Mouse (Mus musculus): ENCODE results near the gene Ola1. TPM values are rescaled to one million over a fixed set of nuclear protein-coding genes. Genes with fewer than 3 reads are reported as not detected.

The Ola1 gene
- polyA plus RNA-seq, 1 experiment from 2014 or later, result 64.1 TPM

DNA sequence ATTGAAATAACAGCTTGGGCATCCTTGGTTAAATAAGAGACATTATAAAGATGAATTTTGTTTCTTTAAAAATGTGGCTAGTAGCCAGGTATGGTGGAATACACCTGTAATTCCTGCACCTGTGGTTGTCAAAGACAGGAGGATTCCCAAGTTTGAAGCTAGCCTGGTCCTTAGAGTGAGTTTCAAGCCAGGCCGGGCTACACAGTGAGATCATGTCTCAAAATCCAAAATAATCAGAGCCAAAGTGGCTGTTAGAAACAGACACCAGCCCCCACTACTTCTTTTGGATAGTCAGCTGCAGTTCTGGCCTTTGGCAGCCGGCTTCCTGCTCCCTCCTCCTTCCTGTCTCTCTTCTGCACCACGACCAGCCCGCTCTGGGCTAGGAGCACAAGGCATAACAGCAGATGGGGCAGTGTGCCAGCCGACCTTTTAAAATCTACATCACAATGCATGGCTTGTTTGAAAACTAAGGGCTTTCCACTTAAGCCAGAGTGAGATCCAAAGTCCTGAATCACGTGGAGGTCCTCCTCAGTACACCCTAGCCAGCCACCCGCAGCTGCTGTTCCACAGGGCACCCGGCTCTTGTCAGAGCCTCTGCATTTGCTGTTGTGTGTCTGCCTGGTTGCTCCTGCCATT lies 132.9 kb downstream of the Ola1 start:
- no peaks in the 10 kb centered on the region for H3K36me3 ChIP-seq
- H3K9me3 ChIP-seq, result no peaks in the 10 kb centered on the region
- peak overlapping the region; percentile 26 for H3K27ac ChIP-seq (replicated peaks)
- 21% methylated on average over 8 of the region's 8 CpGs for WGBS
- H3K27me3 ChIP-seq (replicated peaks), result no peaks in the 10 kb centered on the region
- H3K4me3 ChIP-seq, result no peak overlapping the region
- H3K4me1 ChIP-seq, result peaks cover 38% of the 10 kb centered on the region
- peak overlapping the region; percentile 3; the same call in 1 of the 2 replicates for H3K9ac ChIP-seq
- ATAC-seq (ENCODE audit: extremely low read depth, insufficient number of reproducible peaks, low FRiP score, low TSS enrichment), result 0 out of 2 replicates have a peak, but pooled peaks have one; percentile 25
- peak overlapping the region; percentile 23 for H3K4me2 ChIP-seq

DNA sequence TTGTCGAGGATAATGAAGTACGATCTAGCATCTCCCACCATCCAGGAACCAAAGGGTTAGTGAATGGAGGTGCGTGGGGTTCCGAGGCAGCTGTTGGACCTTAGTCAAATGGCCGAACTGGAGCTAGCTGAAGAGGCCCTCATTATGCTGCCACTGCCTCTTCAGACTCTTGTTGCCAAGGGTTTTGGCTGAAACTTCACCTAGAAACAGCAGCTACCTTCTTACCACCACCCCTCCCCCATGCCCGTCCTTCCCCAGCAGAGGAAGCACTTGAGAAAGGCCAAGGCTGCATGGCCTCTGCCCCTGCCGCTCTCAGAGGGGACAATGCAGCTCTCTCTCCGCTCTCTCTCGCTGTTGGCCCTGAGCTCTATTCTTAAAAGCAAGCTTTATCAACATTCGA lies 136.2 kb downstream of the Ola1 start:
- H3K9me3 ChIP-seq, result no peaks in the 10 kb centered on the region
- no peak overlapping the region for H3K9ac ChIP-seq
- no peaks in the 10 kb centered on the region for H3K27me3 ChIP-seq (replicated peaks)
- no peak overlapping the region for H3K4me2 ChIP-seq
- 77% methylated on average over 10 of the region's 10 CpGs for WGBS
- no peak for ATAC-seq (ENCODE audit: extremely low read depth, insufficient number of reproducible peaks, low FRiP score, low TSS enrichment)
- no peak overlapping the region for H3K4me3 ChIP-seq
- no peaks in the 10 kb centered on the region for H3K36me3 ChIP-seq
- no peak overlapping the region for H3K27ac ChIP-seq (replicated peaks)
- H3K4me1 ChIP-seq, result peaks cover 19% of the 10 kb centered on the region

DNA sequence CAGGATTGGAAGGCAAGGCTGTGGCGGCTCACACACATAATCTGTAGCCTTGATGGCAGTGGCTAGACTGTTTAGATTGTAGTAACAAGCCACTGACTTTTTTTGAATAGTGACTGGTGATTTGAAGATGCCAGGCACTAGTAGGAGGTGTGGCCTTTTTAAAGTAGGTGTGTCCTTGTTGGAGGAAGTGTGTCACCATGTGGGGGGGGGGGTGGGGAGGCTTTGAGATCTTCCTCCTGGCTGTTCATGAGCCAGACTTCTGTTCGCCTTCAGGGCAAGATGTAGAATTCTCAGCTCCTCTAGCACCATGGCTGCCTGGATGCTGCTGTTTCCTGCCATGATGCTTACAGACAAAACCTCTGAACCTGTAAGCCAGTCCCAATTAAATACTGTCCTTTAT lies 136.9 kb downstream of the Ola1 start:
- no peak overlapping the region for H3K27ac ChIP-seq (replicated peaks)
- H3K36me3 ChIP-seq, result no peaks in the 10 kb centered on the region
- peaks cover 19% of the 10 kb centered on the region for H3K4me1 ChIP-seq
- H3K4me2 ChIP-seq, result no peak overlapping the region
- WGBS, result 54% methylated on average over 2 of the region's 2 CpGs
- H3K27me3 ChIP-seq (replicated peaks), result no peaks in the 10 kb centered on the region
- no peak overlapping the region for H3K4me3 ChIP-seq
- H3K9ac ChIP-seq, result no peak overlapping the region
- no peak for ATAC-seq (ENCODE audit: extremely low read depth, insufficient number of reproducible peaks, low FRiP score, low TSS enrichment)
- H3K9me3 ChIP-seq, result no peaks in the 10 kb centered on the region

DNA sequence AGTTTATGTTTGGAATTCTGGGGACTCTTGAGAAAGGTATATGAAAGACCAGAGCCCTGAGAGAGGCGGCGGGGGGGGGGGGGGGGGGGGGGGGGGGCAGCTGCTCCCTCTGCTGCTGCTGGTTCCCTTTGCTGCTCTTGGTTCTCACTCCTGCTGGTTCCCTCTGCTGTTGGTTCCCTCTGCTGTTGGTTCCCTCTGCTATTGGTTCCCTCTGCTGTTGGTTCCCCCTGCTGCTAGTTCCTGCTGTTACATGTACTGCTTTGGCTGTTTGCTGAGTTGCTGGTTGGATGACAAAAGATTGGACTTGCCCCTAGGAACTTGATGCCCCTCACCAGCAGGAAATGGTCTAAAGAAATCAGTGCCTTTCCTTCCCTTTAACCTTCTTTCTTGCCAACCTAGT lies 138.6 kb downstream of the Ola1 start:
- no peak overlapping the region for H3K27ac ChIP-seq (replicated peaks)

DNA sequence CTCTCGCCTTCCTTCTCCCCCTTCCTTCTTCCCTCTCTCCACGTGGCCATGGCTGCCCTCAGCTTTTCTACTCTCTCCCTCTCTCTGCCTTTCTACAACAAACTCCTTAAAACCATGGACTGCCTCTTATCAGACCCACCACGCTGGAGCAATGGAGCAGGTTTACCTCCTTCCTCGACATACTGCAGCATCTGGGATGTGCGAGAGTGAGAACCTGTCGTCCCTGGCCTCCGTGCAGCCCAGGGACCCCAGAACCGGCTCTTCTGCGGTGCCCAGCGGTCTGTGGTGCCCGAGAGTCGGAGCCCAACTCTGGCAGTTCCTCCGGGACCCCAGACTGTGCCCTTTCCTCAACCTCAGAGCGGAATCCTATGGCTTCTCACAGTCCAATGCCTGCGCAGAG lies 139.4 kb downstream of the Ola1 start:
- no peak overlapping the region for H3K4me3 ChIP-seq

More for the DNA sequence above, 138.6 kb downstream of the Ola1 start:
- peaks cover 3% of the 10 kb centered on the region; the same call in 1 of the 2 replicates for H3K9me3 ChIP-seq
- no peaks in the 10 kb centered on the region for H3K27me3 ChIP-seq (replicated peaks)
- no peak overlapping the region for H3K9ac ChIP-seq
- H3K36me3 ChIP-seq, result no peaks in the 10 kb centered on the region
- ATAC-seq (ENCODE audit: extremely low read depth, insufficient number of reproducible peaks, low FRiP score, low TSS enrichment), result no peak
- no peak overlapping the region for H3K4me2 ChIP-seq
- WGBS, result no CpG with 5 or more reads among the region's 2 CpGs
- peaks cover 5% of the 10 kb centered on the region for H3K4me1 ChIP-seq
- no peak overlapping the region for H3K4me3 ChIP-seq

DNA sequence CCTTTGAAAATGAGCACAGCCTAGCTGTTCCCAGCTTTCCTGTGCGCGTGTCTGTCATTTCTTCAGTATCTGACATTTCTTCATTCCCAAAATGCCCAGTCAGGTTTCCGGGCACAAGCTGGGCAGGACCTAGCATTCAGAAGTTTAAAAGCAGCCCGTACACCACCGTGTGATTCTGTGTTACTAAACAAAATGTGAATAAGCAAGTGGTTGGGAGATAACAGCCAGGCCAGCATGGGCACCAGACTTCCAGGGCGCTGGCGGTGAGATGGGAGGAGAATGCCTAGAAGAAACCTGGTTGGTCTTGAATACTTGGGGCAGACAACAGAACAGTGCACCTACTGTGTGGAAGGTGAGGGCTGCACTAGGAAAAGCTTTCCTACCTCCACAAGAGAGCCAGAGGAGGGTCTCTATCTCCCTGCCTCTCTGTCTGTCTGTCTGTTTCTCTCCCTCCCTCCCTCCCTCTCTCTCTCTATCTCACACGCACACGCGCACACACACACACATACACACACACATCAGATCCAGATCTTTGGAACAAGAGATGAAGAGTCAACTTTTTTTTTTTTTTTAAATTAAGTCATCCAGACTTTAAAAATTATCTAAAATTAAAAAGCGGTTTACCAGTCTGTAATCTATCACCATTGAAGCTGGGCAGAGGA lies 144.8 kb downstream of the Ola1 start:
- Histone ChIP-seq H3K4me1 (peaks cover 5% of the 10 kb centered on the region; the same call in 1 of the 2 replicates), H3K9me3 (peaks cover 3% of the 10 kb centered on the region; the same call in 1 of the 2 replicates), H3K4me3 (no peak overlapping the region), H3K4me2 (no peak overlapping the region), H3K36me3 (no peaks in the 10 kb centered on the region), H3K27me3 (replicated peaks) (no peaks in the 10 kb centered on the region), H3K9ac (no peak overlapping the region), H3K27ac (replicated peaks) (no peak overlapping the region)
- no peak for ATAC-seq (ENCODE audit: extremely low read depth, insufficient number of reproducible peaks, low FRiP score, low TSS enrichment)
- 79% methylated on average over 10 of the region's 11 CpGs for WGBS

More for the DNA sequence above, 139.4 kb downstream of the Ola1 start:
- no peak overlapping the region for H3K9ac ChIP-seq
- H3K9me3 ChIP-seq, result peaks cover 3% of the 10 kb centered on the region; the same call in 1 of the 2 replicates
- no peaks in the 10 kb centered on the region for H3K36me3 ChIP-seq
- H3K27me3 ChIP-seq (replicated peaks), result no peaks in the 10 kb centered on the region
- no peak for ATAC-seq (ENCODE audit: extremely low read depth, insufficient number of reproducible peaks, low FRiP score, low TSS enrichment)
- peaks cover 3% of the 10 kb centered on the region; the same call in 1 of the 2 replicates for H3K4me1 ChIP-seq
- no peak overlapping the region for H3K27ac ChIP-seq (replicated peaks)
- WGBS, result 59% methylated on average over 15 of the region's 15 CpGs
- H3K4me2 ChIP-seq, result no peak overlapping the region

DNA sequence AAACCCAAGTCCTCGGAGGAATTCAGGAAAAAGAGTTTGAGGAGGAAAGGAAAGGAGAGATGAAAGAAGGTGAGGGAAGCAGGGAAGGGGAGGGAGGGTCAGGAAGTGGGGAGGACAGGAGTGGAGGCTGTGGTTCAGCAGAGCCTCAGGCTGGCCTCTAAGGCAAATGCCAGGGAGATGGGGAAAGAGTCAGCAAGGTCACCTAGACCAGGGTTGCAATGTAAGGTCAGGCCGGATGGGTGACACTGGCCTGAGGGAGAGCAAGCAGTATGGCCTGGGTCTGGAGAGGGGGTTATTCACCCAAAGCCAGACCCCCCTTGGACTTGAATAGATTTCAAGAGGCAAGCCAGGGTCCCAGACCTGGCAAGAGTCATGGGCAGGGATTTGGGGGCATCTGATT lies 147.5 kb downstream of the Ola1 start:
- H3K9me3 ChIP-seq, result peaks cover under 1% of the 10 kb centered on the region; the same call in 1 of the 2 replicates

DNA sequence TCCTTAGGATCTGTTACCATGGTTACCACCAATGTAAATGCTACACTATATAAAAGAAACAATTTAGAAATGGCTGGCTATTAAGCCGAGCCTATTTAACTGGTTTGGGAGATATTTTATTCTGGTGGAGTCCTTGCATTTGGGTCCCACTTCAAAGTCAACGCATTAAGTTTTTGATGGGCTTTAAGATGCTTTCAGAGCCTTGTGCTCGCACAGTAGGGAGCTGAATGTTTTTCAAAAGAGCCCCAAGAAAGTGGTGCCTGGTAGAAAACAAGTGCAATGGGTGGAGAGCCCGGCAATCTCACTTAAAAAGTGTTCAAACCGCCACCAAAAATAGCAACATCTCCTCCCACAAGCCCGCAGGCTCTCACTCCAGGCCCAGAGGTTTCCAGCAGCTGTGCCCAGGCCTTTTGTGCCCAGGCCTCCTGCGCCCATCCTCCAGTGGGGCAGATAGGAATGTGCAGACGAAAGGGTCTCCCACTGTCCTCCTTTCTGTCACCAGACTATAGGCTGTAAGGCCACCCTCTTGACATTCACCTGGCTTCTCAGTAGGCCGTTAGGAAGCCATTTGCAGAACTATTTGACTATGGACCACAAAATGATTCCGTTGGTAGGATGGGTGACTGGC lies 148.2 kb downstream of the Ola1 start:
- Histone ChIP-seq H3K27ac (replicated peaks) (no peak overlapping the region), H3K4me2 (no peak overlapping the region), H3K36me3 (no peaks in the 10 kb centered on the region), H3K27me3 (replicated peaks) (peaks cover 7% of the 10 kb centered on the region), H3K9ac (no peak overlapping the region), H3K4me1 (peaks cover 16% of the 10 kb centered on the region), H3K9me3 (no peaks in the 10 kb centered on the region), H3K4me3 (no peak overlapping the region)
- no peak for ATAC-seq (ENCODE audit: extremely low read depth, insufficient number of reproducible peaks, low FRiP score, low TSS enrichment)
- WGBS, result 53% methylated on average over 10 of the region's 10 CpGs

More for the DNA sequence above, 147.5 kb downstream of the Ola1 start:
- no peak overlapping the region for H3K4me2 ChIP-seq
- H3K9ac ChIP-seq, result no peak overlapping the region
- H3K36me3 ChIP-seq, result no peaks in the 10 kb centered on the region
- no peak overlapping the region for H3K27ac ChIP-seq (replicated peaks)
- ATAC-seq (ENCODE audit: extremely low read depth, insufficient number of reproducible peaks, low FRiP score, low TSS enrichment), result no peak
- peaks cover 15% of the 10 kb centered on the region for H3K4me1 ChIP-seq
- H3K4me3 ChIP-seq, result no peak overlapping the region
- WGBS, result 54% methylated on average over 2 of the region's 2 CpGs
- peaks cover 7% of the 10 kb centered on the region for H3K27me3 ChIP-seq (replicated peaks)

DNA sequence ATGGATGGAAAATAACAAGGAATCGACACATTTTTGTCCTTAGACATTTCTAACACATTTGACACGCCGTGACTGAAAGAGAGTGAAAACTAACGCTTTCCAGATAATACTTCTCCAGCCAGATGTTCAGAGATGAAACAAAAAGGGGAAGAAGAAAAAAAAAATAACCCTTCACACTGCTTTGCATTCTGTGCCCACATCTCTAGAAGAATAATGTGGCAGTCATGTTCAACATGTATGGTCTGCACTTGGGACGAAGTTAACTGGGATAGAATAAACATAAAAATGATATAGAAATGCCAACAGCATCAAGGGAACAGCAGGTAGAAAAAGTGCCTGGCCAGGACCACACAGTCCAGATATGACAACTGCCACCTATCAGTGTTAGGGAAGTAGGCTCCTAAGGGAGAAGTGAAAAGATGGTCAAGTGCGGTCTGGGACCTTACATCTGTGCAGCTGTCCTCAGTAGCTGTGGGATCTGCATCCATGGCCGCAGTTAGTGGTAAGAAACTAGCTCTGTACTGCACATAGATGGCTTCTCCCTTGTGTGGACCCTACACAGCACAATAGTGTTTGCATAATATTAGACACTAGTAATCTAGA lies 149.4 kb downstream of the Ola1 start:
- no peaks in the 10 kb centered on the region for H3K9me3 ChIP-seq
- H3K27me3 ChIP-seq (replicated peaks), result peaks cover 7% of the 10 kb centered on the region
- no peak overlapping the region for H3K4me3 ChIP-seq
- no peak overlapping the region for H3K9ac ChIP-seq
- H3K4me2 ChIP-seq, result no peak overlapping the region
- H3K27ac ChIP-seq (replicated peaks), result no peak overlapping the region
- peaks cover 16% of the 10 kb centered on the region for H3K4me1 ChIP-seq
- H3K36me3 ChIP-seq, result no peaks in the 10 kb centered on the region
- ATAC-seq (ENCODE audit: extremely low read depth, insufficient number of reproducible peaks, low FRiP score, low TSS enrichment), result no peak
- 86% methylated on average over 7 of the region's 7 CpGs for WGBS

DNA sequence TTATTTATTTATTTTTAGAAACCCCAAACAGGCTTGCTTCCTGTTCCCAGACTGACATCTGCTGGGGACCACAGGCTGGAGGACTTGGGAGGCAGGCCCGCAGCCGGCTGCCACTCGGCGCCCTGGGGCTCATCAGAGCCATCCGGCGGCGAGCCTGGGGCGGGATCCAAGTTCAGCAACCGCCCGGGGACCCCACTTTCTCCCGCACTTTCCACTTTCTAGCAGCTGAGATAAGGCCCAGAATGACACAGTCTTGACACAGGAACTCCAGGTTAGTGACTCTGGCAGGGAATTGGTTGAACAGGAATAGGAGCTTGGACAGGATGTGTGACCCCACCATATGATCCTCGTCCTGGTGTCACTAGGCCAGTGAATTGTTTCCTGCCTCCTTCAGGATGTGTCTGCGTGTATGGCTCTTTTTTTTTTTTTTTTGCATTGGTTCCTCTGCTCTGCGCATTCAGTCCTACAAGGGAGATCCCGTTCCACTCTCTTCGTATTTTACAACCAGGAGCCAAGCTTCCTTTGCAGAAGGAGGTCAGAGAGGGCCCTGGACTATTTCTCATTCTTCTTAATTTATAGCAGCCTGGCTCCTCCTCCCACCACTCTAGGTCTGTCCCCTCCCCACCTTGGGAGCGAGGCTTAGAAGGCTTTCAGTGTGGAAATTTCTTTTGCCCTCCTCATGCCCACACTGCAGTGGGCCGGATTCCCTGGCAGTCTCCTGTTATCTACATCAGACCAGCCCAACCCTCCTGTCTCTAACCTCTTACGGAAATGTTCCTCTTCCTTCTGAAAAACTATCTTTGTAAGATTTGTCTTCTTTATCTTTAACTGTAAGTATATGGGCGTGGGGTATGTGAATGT lies 152.2 kb downstream of the Ola1 start:
- Histone ChIP-seq H3K27ac (replicated peaks) (peak overlapping the region; percentile 20; the same call in 1 of the 2 replicates), H3K36me3 (no peaks in the 10 kb centered on the region), H3K27me3 (replicated peaks) (peaks cover 7% of the 10 kb centered on the region), H3K4me1 (peaks cover 16% of the 10 kb centered on the region), H3K9ac (0 out of 2 replicates have a peak overlapping the region, but pooled peaks have one; percentile 37), H3K4me2 (peak overlapping the region; percentile 51), H3K4me3 (peak overlapping the region; percentile 25; the same call in 1 of the 2 replicates), H3K9me3 (no peaks in the 10 kb centered on the region)
- no peak for ATAC-seq (ENCODE audit: extremely low read depth, insufficient number of reproducible peaks, low FRiP score, low TSS enrichment)
- 21% methylated on average over 20 of the region's 20 CpGs for WGBS

Data from heart, embryonic 13.5 days (tissue).